Mouse (Mus musculus) cortical plate, adult 2 months (tissue): Measurements from ENCODE around the gene Alb. TPM values are rescaled to one million over a fixed set of nuclear protein-coding genes. Genes with fewer than 3 reads are reported as not detected.

Source experiments
- H3K27ac ChIP-seq: fragments of 200-500 bp; 2 replicates; pipeline ENCODE4 v1.5.1; 2012; ENCODE audit warnings: low read length, control low read depth, inconsistent platforms; ENCODE audit not compliant: insufficient read depth
- H3K4me1 ChIP-seq: fragments of 200-500 bp; 2 replicates; pipeline ENCODE4 v1.6.1; 2011; ENCODE audit warnings: low read length; ENCODE audit not compliant: control insufficient read depth, insufficient read depth
- H3K4me3 ChIP-seq: fragments of 200-500 bp; 2 replicates; pipeline ENCODE4 v1.5.1; 2011; ENCODE audit warnings: mild to moderate bottlenecking, low read length, control low read depth; ENCODE audit not compliant: insufficient read depth
- CTCF ChIP-seq: fragments of 200-500 bp; IDR thresholded peaks from 2 replicates; pipeline ENCODE4 v1.5.1; 2011; ENCODE audit warnings: mild to moderate bottlenecking, control low read depth, low read length; ENCODE audit not compliant: insufficient read depth; ENCODE audit errors: extremely low read depth
- POLR2A ChIP-seq: fragments of 200-500 bp; IDR thresholded peaks from 2 replicates; pipeline ENCODE4 v1.6.1; 2011; ENCODE audit warnings: mild to moderate bottlenecking, low read length, control low read depth; ENCODE audit not compliant: insufficient read depth; ENCODE audit errors: extremely low read depth
- polyA plus RNA-seq: library from polyadenylated mRNA; depleted of rRNA; stranded (reverse); fragments of >200 nt; gene quantifications from 2 replicates; pipeline ENCODE4 v1.2.3, GENCODE M21; 2012

The Alb gene
- polyA plus RNA-seq, 1 experiment = 0.19 TPM

- no peak overlapping the region for H3K27ac ChIP-seq
- no peaks in the 10 kb centered on the region for H3K4me1 ChIP-seq
- H3K4me3 ChIP-seq = no peak overlapping the region
- TF ChIP-seq CTCF (no peak), POLR2A (no peak)
Measured at GRCm38 (mm10) chr5:90488323-90488722, 27.6 kb downstream of the Alb start.

GRCm38 (mm10) chr5:90490518-90490917 lies 29.8 kb downstream of the Alb start, which contains the start of gene Afp:
Afp (plus strand) TSS chr5:90490737.
- Histone ChIP-seq H3K4me1 (no peaks in the 10 kb centered on the region), H3K27ac (no peak within 1 kb of the TSS), H3K4me3 (no peak within 1 kb of the TSS)
- no peak for TF ChIP-seq POLR2A
- no peak for TF ChIP-seq CTCF

- no peak for TF ChIP-seq CTCF
- no peak for TF ChIP-seq POLR2A
- H3K4me3 ChIP-seq = no peak overlapping the region
- no peak overlapping the region for H3K27ac ChIP-seq
- no peaks in the 10 kb centered on the region for H3K4me1 ChIP-seq
Measured at GRCm38 (mm10) chr5:90492440-90492839, 31.7 kb downstream of the Alb start.

GRCm38 (mm10) chr5:90494308-90494707 lies 33.6 kb downstream of the Alb start:
- H3K4me3 ChIP-seq = no peak overlapping the region
- no peak for TF ChIP-seq CTCF
- TF ChIP-seq POLR2A = no peak
- H3K27ac ChIP-seq = no peak overlapping the region
- no peaks in the 10 kb centered on the region for H3K4me1 ChIP-seq

GRCm38 (mm10) chr5:90499509-90499908 lies 38.8 kb downstream of the Alb start:
- Histone ChIP-seq H3K4me3 (no peak overlapping the region), H3K4me1 (no peaks in the 10 kb centered on the region), H3K27ac (no peak overlapping the region)
- TF ChIP-seq CTCF (no peak), POLR2A (no peak)

GRCm38 (mm10) chr5:90500714-90501113 lies 40.0 kb downstream of the Alb start:
- TF ChIP-seq CTCF (peak; percentile 92), POLR2A (no peak)
- H3K4me1 ChIP-seq = no peaks in the 10 kb centered on the region
- no peak overlapping the region for H3K4me3 ChIP-seq
- no peak overlapping the region for H3K27ac ChIP-seq

GRCm38 (mm10) chr5:90501752-90502151 lies 41.1 kb downstream of the Alb start:
- peaks cover 1% of the 10 kb centered on the region; the same call in 1 of the 2 replicates for H3K4me1 ChIP-seq
- H3K4me3 ChIP-seq = no peak overlapping the region
- TF ChIP-seq CTCF (no peak), POLR2A (no peak)
- no peak overlapping the region for H3K27ac ChIP-seq

- no peak overlapping the region for H3K27ac ChIP-seq
- TF ChIP-seq POLR2A (no peak), CTCF (no peak)
- peaks cover 4% of the 10 kb centered on the region for H3K4me1 ChIP-seq
- no peak overlapping the region for H3K4me3 ChIP-seq
Measured at GRCm38 (mm10) chr5:90504742-90505141, 44.0 kb downstream of the Alb start.

GRCm38 (mm10) chr5:90506507-90506906 lies 45.8 kb downstream of the Alb start:
- no peak overlapping the region for H3K27ac ChIP-seq
- TF ChIP-seq CTCF = no peak
- no peak for TF ChIP-seq POLR2A
- H3K4me3 ChIP-seq = no peak overlapping the region
- H3K4me1 ChIP-seq = peaks cover 4% of the 10 kb centered on the region

GRCm38 (mm10) chr5:90507411-90507949 lies 46.8 kb downstream of the Alb start:
- no peak overlapping the region for H3K4me3 ChIP-seq
- TF ChIP-seq POLR2A (no peak), CTCF (no peak)
- H3K27ac ChIP-seq = no peak overlapping the region
- peaks cover 4% of the 10 kb centered on the region for H3K4me1 ChIP-seq
